20 mouse cellular contexts compared by ENCODE assay signal in genomic region chr4:126693021-126693420, GRCm38 (mm10). TPM values are rescaled to one million over a fixed set of nuclear protein-coding genes. Genes with fewer than 3 reads are reported as not detected.
"Had no signal": no experiment of that assay in that cellular context is flagged by ENCODE, and none has a peak within 500 bp of the region (broad histone marks: within the 10 kb centered on the region; RNA-seq: fewer than 3 reads in every experiment).

No protein-coding gene starts in this region.

- H3K9me3 ChIP-seq: midbrain, embryonic 10.5 days; midbrain, embryonic 13.5 days; midbrain, embryonic 15.5 days; neural tube, embryonic 13.5 days; neural tube, embryonic 15.5 days; stomach, embryonic 15.5 days had no signal

- DNase-seq: lung, adult 18-20 months; lung, embryonic 14.5 days; lung, postnatal 10 days; lung, postnatal 4 days; right cerebral cortex, postnatal 14 days; thymus, adult 2 months; thymus, postnatal 25 days; thymus, postnatal 4 days had no signal

- H3K4me1 ChIP-seq: midbrain, embryonic 10.5 days; midbrain, embryonic 13.5 days; midbrain, embryonic 15.5 days; neural tube, embryonic 13.5 days; neural tube, embryonic 15.5 days; stomach, embryonic 15.5 days had no signal

- H3K4me2 ChIP-seq: lung, embryonic 14.5 days; midbrain, embryonic 13.5 days; midbrain, embryonic 15.5 days; neural tube, embryonic 13.5 days; neural tube, embryonic 15.5 days; stomach, embryonic 15.5 days had no signal

- H3K27me3 ChIP-seq: midbrain, embryonic 13.5 days; midbrain, embryonic 15.5 days; neural tube, embryonic 13.5 days; neural tube, embryonic 15.5 days; stomach, embryonic 15.5 days had no signal

- H3K4me3 ChIP-seq: midbrain, embryonic 10.5 days; midbrain, embryonic 13.5 days; midbrain, embryonic 15.5 days; myocyte; neural tube, embryonic 13.5 days; neural tube, embryonic 15.5 days; stomach, embryonic 15.5 days had no signal

- H3K27ac ChIP-seq: midbrain, embryonic 10.5 days; midbrain, embryonic 13.5 days; midbrain, embryonic 15.5 days; neural tube, embryonic 13.5 days; neural tube, embryonic 15.5 days; stomach, embryonic 15.5 days; stomach, postnatal 0 days had no signal

- H3K9ac ChIP-seq: lung, embryonic 14.5 days; midbrain, embryonic 13.5 days; midbrain, embryonic 15.5 days; neural tube, embryonic 13.5 days; neural tube, embryonic 15.5 days; stomach, embryonic 15.5 days had no signal

- H3K36me3 ChIP-seq: midbrain, embryonic 15.5 days had no signal

RNA-seq across cellular contexts. Expression of gene Tfap2e, which starts 43.0 kb away (rescaled TPM):
- total RNA-seq: megakaryocyte, adult 5-6 weeks; megakaryocyte-erythroid progenitor cell, adult 5-6 weeks had no signal
- polyA plus RNA-seq: liver, embryonic 16.5 days; lung, embryonic 14.5 days; stomach, embryonic 15.5 days; urinary bladder, adult 2 months had no signal
